Mouse (Mus musculus) splenic B cell, adult 2 months (primary cell): ENCODE results near the gene Wfdc8.
"Not testable (repeated sequence)": the region's sequence is repeated elsewhere in the genome, so short reads cannot be mapped to it uniquely, and the experiment has no call there.

Experiments used
- DNase-seq: peaks from one replicate; pipeline ENCODE4 v3.0.0-alpha.2; 2011; ENCODE audit warnings: low read depth, low spot score
- H3K27me3 ChIP-seq: 2 replicates; pipeline ENCODE4 v1.6.1; 2012; ENCODE audit warnings: mild to moderate bottlenecking, low read length, moderate library complexity, mixed read lengths; ENCODE audit not compliant: control insufficient read depth, poor library complexity, insufficient read depth, severe bottlenecking
- H3K36me3 ChIP-seq: 2 replicates; pipeline ENCODE4 v1.6.1; 2012; ENCODE audit warnings: mild to moderate bottlenecking, low read length, moderate library complexity, mixed read lengths; ENCODE audit not compliant: control insufficient read depth, poor library complexity, insufficient read depth, severe bottlenecking

Gene Wfdc8

DNA sequence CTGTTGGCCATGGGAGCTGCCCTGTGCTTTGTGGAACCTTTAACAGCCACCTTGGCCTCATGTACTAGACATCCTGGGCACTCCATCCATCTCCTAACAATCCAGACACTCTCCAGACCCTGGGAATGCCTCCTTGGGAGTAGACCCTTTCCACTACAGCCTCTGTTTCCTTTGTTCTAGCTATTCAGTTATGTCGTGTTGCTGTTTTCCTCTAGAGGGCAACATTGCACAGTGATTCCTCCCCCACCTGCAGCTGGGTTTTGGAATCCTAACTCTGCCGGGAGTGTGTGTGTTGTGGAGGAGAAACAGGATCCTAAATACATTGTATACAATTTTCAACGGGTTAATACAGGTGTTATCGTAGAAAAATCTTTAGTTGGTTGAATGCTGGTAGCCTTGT lies 21.4 kb downstream of the Wfdc8 start:
- peak; percentile 26 for DNase-seq
- Histone ChIP-seq H3K27me3 (no peaks in the 10 kb centered on the region), H3K36me3 (no peaks in the 10 kb centered on the region)

DNA sequence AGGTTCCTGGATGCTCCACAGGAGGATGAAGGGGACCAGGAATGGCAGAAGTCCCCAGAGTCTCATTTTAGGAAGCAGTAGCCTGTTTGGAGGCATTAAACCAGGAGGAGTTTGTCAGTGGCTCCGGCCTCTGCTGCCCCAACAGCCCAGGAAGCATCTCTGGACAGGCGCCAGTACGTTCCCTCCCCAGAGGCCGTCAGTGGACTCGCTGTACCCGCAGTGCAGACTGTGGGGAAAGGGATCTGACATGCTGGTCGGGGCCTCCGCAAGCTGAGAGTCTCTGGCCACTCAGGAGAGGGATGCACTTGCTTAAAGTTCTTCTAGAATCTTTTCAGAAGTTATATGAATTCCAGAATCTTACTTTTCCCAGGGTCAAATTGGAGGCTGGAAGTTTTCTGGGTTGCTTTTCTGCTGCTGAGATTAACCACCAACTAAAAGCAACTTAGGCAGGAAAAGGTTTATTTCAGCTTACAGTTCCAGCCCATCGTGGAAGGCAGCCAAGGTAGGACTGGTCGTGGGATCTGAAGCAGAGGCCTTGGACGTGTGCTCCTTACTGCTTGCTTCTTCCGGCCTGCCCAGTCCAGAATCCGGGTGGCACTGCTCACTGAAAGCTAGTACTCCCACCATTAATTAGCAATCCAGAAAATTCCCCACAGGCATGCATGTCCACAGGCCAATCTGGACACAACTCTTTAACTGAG lies 28.3 kb downstream of the Wfdc8 start, which contains the start of gene Wfdc6a:
TSS of gene Wfdc6a (minus strand) at position 423 of the 701 bp plus-strand sequence.
- not testable (repeated sequence) for H3K36me3 ChIP-seq, H3K27me3 ChIP-seq, DNase-seq

DNA sequence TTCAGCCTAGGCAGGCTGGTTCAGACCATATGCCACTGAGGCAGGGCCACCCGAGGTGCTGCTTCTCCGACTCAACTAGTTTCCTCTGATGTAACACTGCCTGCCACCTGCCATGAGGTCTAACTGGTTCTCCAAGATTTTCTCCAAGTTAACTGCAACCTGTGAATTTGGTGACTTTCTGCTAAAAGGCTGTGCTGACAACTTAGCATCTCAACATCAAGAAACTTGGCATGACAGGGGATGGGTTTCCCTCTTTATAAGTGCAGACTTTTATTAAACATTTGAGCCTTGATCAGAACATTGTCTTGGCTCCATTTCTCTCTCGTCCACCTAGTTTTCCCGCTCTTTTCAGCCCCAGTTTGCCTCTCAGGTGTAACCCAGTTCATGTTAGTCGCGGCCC lies 40.1 kb downstream of the Wfdc8 start, which contains the start of gene Spint3:
TSS of gene Spint3 (minus strand) at position 101 of the 400 bp plus-strand sequence.
- not testable (repeated sequence) for DNase-seq, H3K27me3 ChIP-seq, H3K36me3 ChIP-seq

DNA sequence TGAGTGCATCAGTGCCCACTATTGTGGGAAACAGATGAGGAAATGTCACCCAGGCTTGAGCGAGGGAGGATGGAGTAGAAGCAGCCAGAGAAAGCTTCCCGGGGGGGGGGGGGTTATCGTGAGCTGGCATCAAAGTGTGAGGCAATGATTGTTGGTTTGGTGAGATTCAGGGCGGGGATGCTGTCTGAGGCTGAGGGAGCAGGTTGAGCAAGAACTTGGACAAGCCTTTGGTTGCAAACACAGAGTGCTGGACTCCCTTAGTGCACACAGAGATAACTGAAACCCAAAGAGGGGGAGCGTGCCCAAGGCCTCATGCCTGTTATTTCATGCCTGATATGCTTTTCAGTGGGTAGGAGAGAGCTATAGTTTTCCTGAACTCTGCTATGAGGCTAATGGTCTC lies 46.0 kb downstream of the Wfdc8 start:
- H3K27me3 ChIP-seq, result peaks cover 1% of the 10 kb centered on the region
- DNase-seq, result no peak
- H3K36me3 ChIP-seq, result no peaks in the 10 kb centered on the region

DNA sequence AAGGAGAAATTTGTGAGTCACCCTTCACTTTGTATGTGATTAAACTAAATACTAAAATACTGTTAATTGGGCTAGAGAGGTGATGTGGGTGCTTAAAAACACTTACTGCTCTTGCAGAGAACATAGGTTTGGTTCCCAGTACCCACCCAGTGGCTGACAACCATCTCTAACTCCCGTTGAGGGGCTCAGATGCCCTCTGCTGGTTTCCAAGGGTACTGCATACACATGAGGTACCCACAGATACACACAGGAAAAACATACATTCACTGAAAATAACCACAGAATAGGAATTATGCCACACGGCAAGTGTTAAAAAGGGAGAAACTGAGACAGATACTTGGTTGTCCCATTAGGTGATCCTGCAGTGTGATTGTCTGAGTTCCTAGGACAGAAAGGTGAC lies 46.4 kb downstream of the Wfdc8 start:
- Histone ChIP-seq H3K27me3 (peaks cover 1% of the 10 kb centered on the region), H3K36me3 (no peaks in the 10 kb centered on the region)
- no peak for DNase-seq

DNA sequence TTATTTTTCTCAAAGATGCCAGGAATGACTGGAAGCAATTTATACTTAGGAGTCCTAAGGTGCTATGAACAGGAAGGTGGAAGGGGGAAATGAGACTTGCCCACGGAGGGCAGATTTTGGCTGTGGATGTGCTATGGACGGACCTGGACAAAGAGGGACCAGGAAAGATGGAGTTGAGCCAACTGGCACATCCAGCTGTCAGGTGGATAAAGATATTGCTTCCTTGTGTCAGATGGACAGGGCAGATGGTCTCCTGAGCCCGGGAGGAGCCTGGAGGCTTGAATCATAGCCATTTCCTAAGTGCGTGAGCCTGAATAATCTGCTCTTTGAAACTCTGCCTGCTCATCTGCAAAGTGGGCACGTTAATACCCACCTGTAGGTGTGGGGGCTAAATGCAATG lies 49.1 kb downstream of the Wfdc8 start:
- Histone ChIP-seq H3K36me3 (no peaks in the 10 kb centered on the region), H3K27me3 (peaks cover 1% of the 10 kb centered on the region)
- no peak for DNase-seq

DNA sequence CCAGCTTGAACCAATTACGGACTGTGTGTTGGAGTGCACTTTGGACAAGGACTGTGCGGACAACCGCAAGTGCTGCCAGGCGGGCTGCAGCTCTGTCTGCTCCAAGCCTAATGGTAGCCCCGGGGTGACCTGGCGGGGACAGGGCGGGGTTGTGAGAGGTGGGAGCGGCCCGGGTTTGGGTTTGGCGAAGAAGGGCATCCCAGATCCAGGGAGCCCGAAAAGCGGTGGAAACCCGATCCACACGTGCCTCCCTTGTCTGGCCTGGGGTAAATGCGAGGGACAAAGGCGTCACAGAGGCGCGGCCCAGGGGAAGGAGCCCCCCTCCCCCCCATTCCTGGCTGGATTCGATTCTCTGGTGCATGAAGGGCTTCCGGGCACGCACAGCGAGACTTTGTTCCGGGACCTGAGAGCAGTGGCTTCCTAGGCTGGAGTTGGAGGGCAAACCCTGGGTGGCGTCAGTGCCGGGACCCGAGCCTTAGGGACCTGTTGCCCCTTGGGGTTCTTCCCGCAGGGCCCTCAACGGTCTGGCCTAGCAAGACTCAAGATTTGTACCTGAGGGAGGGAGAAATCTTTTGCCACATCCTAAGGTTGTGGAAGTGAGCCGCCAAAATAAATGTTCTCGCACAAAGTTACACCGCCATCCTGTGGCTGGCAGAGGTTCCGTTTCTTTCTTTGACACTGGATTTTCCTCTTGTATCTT lies 49.9 kb downstream of the Wfdc8 start:
- H3K36me3 ChIP-seq, result no peaks in the 10 kb centered on the region
- H3K27me3 ChIP-seq, result peaks cover 1% of the 10 kb centered on the region
- peak; percentile 9 for DNase-seq

DNA sequence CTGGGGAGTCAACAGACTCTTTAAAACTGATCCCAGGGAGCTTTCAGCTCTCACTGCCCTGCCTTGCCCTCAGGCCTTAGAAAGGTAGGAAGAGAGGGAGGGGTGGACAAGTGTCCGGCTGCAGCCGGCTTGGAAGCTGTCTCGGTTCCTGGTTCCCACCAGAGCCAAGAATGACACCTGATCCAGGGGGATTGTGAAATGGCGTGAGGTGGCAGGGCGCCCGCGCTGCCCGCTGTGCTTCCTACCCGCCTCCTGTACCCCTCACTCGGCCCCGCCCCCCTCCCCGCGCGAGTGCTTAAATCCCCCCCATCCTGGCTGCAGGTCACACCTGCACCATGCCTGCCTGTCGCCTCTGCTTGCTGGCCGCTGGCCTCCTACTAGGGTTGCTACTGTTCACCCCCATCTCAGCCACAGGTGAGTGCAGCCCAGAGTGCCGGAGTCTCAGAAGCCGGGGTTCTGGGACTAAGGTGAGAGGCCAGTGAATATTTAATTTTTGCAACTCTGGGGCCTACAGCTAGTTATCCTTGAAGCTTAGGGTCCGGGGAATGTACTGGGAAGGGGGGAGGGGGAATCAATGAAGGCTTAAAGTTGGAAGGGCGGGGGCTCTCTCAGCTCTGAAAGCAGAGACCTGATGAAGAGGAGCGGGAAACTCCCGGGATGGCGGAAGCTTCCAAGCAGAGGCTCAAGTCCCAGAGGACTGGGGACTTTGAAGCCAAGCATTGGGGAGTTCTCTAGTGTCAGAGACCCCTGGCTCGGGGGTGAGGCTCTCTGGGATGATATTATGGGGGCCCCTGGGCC lies 50.8 kb downstream of the Wfdc8 start, which contains the start of gene Wfdc2:
TSS of gene Wfdc2 (plus strand) at position 23 of the 798 bp plus-strand sequence.
- DNase-seq, result no peak
- Histone ChIP-seq H3K36me3 (no peaks in the 10 kb centered on the region), H3K27me3 (peaks cover 1% of the 10 kb centered on the region)

DNA sequence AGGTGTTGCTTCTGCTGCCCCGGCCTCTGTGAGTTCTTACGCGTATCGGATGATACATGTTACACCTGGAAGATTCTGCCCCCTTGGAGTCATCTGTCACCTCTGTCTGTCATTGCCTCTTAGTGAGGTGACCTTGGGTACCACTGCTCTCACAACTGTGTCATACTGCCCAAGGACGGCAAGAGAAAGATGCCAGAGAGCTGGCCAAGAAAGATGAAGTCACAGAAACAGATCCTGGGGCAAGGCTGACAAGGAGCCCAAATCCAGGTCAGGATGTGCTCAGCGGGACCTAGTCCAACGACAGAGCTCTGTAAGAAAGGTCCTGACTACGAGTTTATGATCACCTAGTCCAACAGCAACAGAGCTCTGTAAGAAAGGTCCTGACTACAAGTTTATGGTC lies 53.3 kb downstream of the Wfdc8 start:
- Histone ChIP-seq H3K36me3 (no peaks in the 10 kb centered on the region), H3K27me3 (peaks cover 1% of the 10 kb centered on the region)
- DNase-seq, result no peak

DNA sequence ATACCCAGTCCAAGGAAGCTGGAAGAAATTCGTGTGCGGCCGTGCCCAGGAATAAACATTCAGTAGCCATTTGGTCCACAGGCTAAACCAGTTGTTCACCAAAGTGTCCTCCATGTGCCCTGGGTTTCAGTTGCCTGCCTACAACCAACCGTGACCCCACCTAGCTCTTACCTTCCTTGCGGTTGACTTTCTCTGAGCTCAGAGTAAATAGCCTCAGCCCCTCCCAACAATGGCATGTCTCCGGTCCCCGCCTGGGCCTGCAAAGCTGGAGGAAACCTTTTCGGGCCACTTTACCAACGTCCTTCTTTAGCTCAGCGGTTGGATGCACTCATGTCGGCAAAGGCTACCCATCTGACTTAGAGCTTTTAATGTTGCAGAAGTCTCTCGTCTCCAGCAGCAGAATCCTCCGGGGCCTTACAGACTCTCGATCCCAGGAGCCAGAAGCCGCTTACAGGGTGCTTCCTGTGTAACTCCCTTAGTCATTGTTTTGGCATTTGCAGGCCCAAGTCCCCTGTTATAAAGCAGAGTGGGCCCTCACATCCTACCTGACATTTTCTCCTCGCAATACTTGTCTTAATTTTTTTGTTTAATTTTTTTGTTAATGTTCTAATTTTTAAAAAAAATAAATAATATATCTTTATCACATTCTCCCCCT lies 54.3 kb downstream of the Wfdc8 start:
- Histone ChIP-seq H3K27me3 (peaks cover 1% of the 10 kb centered on the region; the same call in 1 of the 2 replicates), H3K36me3 (no peaks in the 10 kb centered on the region)
- no peak for DNase-seq

DNA sequence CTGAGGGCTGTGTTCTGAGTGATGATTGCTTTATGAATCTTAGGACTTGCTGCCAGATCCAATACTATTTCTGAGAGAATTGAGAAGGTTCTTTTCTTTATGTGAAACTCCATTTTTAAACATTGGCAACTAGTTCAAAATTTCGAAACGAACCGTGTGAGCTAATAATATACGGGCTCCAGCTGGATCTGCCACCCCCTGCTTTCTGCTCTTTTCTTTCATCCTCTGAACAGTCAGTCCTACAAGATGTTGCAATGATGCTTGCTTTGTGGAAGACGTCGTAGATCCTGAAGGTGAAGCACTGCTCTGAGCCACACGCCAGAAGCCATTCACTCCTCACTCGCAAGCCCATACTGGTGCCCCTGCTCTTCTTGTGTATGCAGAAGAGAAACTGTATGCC lies 55.0 kb downstream of the Wfdc8 start:
- no peaks in the 10 kb centered on the region for H3K36me3 ChIP-seq
- DNase-seq, result no peak
- peaks cover under 1% of the 10 kb centered on the region; the same call in 1 of the 2 replicates for H3K27me3 ChIP-seq

DNA sequence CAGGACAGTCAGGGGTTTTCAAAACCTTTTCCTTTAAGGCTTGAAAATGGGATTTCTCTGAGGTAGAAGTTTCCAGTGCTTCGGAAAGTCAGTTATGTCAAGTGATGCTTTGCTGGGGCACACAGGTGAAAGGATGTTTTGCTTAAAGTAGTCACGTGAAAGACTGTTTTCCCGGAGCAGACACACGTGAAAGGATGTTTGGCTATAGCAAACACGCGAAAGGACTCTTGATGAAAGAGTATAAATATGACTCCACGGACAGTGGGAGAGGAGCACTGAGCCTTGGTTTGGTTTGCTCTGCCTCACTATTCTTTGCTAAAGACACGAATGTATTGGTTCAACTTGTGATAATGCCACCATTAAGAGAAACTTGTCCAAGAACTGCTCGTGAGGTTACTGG lies 61.9 kb downstream of the Wfdc8 start:
- DNase-seq, result no peak
- no peaks in the 10 kb centered on the region for H3K36me3 ChIP-seq
- H3K27me3 ChIP-seq, result no peaks in the 10 kb centered on the region

DNA sequence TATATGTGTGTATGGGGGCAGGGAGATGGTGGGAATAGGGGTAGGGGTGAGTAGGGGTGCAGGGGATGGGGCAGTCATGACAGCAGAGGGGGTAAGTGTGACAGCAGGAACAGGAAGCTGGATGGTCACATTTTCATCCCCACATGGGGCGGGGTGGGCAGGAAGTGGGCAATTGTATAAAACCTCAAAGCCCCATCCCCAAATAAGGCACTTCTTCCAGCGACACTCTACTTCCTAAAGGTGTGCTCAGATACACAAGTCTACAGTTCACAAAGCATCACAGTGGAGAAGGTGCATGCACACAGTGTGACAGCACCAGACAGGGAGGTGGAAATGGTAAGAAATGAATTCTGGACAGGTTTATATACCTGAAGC lies 62.5 kb downstream of the Wfdc8 start:
- H3K36me3 ChIP-seq, result no peaks in the 10 kb centered on the region
- DNase-seq, result no peak
- H3K27me3 ChIP-seq, result no peaks in the 10 kb centered on the region

DNA sequence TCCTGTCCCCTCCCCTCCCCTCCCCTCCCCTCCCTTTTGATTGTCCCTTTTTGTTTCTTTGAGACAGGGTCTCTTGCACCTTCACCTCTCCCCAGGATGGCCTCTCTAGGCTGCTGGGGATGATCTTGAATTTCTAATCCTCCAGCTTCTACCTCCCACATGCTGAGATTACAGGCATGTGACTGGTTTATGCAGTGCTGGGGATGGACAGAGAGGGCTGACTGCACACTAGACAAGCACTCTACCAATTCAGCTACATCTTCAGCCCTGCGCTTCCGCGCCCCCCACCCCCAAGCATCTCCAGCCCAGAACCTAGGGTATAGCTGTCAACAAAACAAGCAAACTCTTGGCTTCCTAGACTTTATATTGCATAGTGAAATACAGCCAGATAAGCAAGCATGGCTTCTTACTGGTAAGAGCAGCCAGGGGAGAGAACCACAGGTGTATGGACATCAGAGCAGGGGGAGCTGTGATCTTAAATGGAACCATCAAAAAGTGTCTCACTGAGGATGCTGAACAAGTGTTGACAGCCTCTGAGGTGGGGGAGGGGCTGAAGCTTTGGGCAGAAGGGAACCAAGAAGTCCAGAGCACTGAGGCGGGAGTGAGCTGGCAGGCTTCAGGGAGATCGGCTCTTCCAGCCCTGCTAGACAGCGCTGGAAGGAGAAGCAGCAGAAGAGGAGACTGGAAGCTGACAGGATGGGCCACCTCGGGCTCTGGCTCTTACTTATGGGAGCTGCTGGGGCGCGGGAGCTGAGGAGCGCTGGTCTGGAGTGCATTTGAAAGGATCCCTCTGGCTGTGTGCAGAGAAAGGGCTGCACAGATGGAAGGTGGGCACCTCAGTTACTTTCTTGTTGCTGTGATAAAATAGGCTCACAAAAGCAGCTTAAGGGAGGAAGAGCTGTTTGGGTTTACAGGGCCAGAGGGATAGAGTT lies 63.2 kb downstream of the Wfdc8 start:
- no peak for DNase-seq
- H3K36me3 ChIP-seq, result no peaks in the 10 kb centered on the region
- no peaks in the 10 kb centered on the region for H3K27me3 ChIP-seq
